Mouse (Mus musculus) megakaryocyte, adult 5-6 weeks (primary cell): ENCODE measurements around the gene Tuba3b. TPM values are rescaled to one million over a fixed set of nuclear protein-coding genes. Genes with fewer than 3 reads are reported as not detected.

Source experiments
- ATAC-seq: 2 replicates; pipeline ENCODE4 v1.8.0; 2016; ENCODE audit warnings: mild to moderate bottlenecking, inconsistent platforms; ENCODE audit not compliant: poor library complexity, severe bottlenecking
- total RNA-seq, 2 experiments: library from RNA; stranded (forward) in 1 of 2; stranded (reverse) in 1 of 2; fragments of 153-499, 151-499 nt in 1 of 2; fragments of 221-1000, 200-1000 nt in 1 of 2; gene quantifications; 2 replicates each; pipeline versions ENCODE4 v1.2.3 to v1.2.4; 2015 to 2017

The Tuba3b gene
- total RNA-seq, 2 experiments from 2014 or later: not detected

- ATAC-seq: no peak
These were observed 10.9 kb upstream of the Tuba3b start for GRCm38 (mm10) chr6:145604648-145605047.

GRCm38 (mm10) chr6:145605203-145605602 is 10.4 kb upstream of the Tuba3b start:
- ATAC-seq: no peak

GRCm38 (mm10) chr6:145607746-145608145 is 7.8 kb upstream of the Tuba3b start:
- ATAC-seq: no peak

GRCm38 (mm10) chr6:145608693-145609092 is 6.9 kb upstream of the Tuba3b start:
- ATAC-seq: no peak

- no peak for ATAC-seq
These were observed 4.7 kb upstream of the Tuba3b start for GRCm38 (mm10) chr6:145610901-145611300.

GRCm38 (mm10) chr6:145612611-145613010 is 2.9 kb upstream of the Tuba3b start:
- no peak for ATAC-seq

GRCm38 (mm10) chr6:145614219-145614618 is 1.3 kb upstream of the Tuba3b start, which contains the start of gene Lmntd1:
Gene Lmntd1 (minus strand): TSS chr6:145614319.
- no peak for ATAC-seq

GRCm38 (mm10) chr6:145616402-145617229 is 1.1 kb downstream of the Tuba3b start:
- peak; percentile 58 for ATAC-seq

GRCm38 (mm10) chr6:145623141-145623540 is 7.6 kb downstream of the Tuba3b start:
- ATAC-seq: 0 out of 2 replicates have a peak, but pooled peaks have one; percentile 24

- ATAC-seq: no peak
These were observed 14.7 kb downstream of the Tuba3b start for GRCm38 (mm10) chr6:145630269-145630668.

- ATAC-seq: no peak
These were observed 18.9 kb downstream of the Tuba3b start for GRCm38 (mm10) chr6:145634454-145634853.

- ATAC-seq: no peak
These were observed 21.1 kb downstream of the Tuba3b start for GRCm38 (mm10) chr6:145636682-145637081.

- ATAC-seq: no peak
These were observed 22.7 kb downstream of the Tuba3b start for GRCm38 (mm10) chr6:145638248-145638647.

- no peak for ATAC-seq
These were observed 25.5 kb downstream of the Tuba3b start for GRCm38 (mm10) chr6:145640971-145641506.

- no peak for ATAC-seq
These were observed 36.4 kb downstream of the Tuba3b start for GRCm38 (mm10) chr6:145651976-145652375.

GRCm38 (mm10) chr6:145652986-145653385 is 37.4 kb downstream of the Tuba3b start:
- ATAC-seq: no peak

GRCm38 (mm10) chr6:145653626-145654025 is 38.1 kb downstream of the Tuba3b start:
- ATAC-seq: no peak

- ATAC-seq: no peak
These were observed 38.7 kb downstream of the Tuba3b start for GRCm38 (mm10) chr6:145654062-145654836.

- ATAC-seq: peak; percentile 44; the same call in 1 of the 2 replicates
These were observed 40.1 kb downstream of the Tuba3b start for GRCm38 (mm10) chr6:145655678-145656077.

GRCm38 (mm10) chr6:145656740-145657591 is 41.4 kb downstream of the Tuba3b start:
- no peak for ATAC-seq
